Mouse (Mus musculus): ENCODE results near the gene Add1.

DNA sequence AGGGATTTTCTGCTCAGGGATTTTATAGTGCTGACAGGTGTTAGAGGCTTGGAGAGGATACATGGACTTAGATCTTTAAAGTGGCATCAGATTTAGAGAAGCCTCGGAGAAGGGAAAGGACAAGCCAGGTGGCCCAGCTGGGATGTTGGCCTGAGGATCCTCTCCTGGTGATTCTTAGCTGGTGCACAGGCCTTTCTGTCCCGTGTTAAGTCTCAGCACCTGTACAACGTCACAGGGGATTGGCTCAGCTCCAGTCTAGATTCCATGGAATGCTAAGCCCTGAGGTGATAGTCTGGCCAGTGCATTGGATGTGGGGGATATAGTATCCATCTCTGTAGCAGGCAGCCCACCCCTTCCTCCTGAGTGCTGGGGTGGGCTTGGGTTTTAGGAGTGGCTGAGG is 34.8 kb downstream of the Add1 start:
- TF ChIP-seq CTCF (IDR thresholded peaks at IDR 0.05; ENCODE audit: control insufficient read depth, insufficient read depth, insufficient replicate concordance, low read depth, low read length): no peak
- no peak for TF ChIP-seq POLR2A (IDR thresholded peaks at IDR 0.05; ENCODE audit: control insufficient read depth, low read depth, low read length)
